Mouse (Mus musculus) spleen, adult 2 months (tissue): ENCODE data around the gene Psg20. TPM values are rescaled to one million over a fixed set of nuclear protein-coding genes. Genes with fewer than 3 reads are reported as not detected.
"Not testable (repeated sequence)": the region's sequence is repeated elsewhere in the genome, so short reads cannot be mapped to it uniquely, and the experiment has no call there.

ENCODE experiments used
- DNase-seq, 2 experiments: peaks; one replicate each; pipeline versions ENCODE4 v3.0.0 to v3.0.0-alpha.2; 2012 to 2021; ENCODE audit warnings: low spot score in 2 of 2, low read depth in 1 of 2
- H3K27ac ChIP-seq: fragments of 200-500 bp; 2 replicates; pipeline ENCODE4 v1.5.1; 2012; ENCODE audit warnings: low read length, inconsistent platforms; ENCODE audit not compliant: insufficient read depth
- H3K27me3 ChIP-seq: fragments of 200-500 bp; 2 replicates; pipeline ENCODE4 v1.6.1; 2012; ENCODE audit warnings: mild to moderate bottlenecking, moderate library complexity, low read length, inconsistent platforms; ENCODE audit not compliant: control insufficient read depth, insufficient read depth
- H3K36me3 ChIP-seq: fragments of 200-500 bp; 2 replicates; pipeline ENCODE4 v1.6.1; 2012; ENCODE audit warnings: mild to moderate bottlenecking, low read length, inconsistent platforms; ENCODE audit not compliant: control insufficient read depth, insufficient read depth
- H3K4me1 ChIP-seq: fragments of 200-500 bp; 2 replicates; pipeline ENCODE4 v1.6.1; 2011; ENCODE audit warnings: inconsistent platforms; ENCODE audit not compliant: control insufficient read depth, insufficient read depth, insufficient read length
- H3K4me3 ChIP-seq: fragments of 200-500 bp; 2 replicates; pipeline ENCODE4 v1.5.1; 2011; ENCODE audit warnings: mild to moderate bottlenecking, inconsistent platforms; ENCODE audit not compliant: insufficient read depth, insufficient read length; ENCODE audit errors: extremely low read depth
- CTCF ChIP-seq: fragments of 200-500 bp; IDR thresholded peaks from 2 replicates; pipeline ENCODE4 v1.5.1; 2011; ENCODE audit warnings: mild to moderate bottlenecking, inconsistent platforms; ENCODE audit not compliant: insufficient read depth, insufficient read length, insufficient replicate concordance; ENCODE audit errors: extremely low read depth
- POLR2A ChIP-seq: fragments of 200-500 bp; IDR thresholded peaks from 2 replicates; pipeline ENCODE4 v1.6.1; 2011; ENCODE audit warnings: low read depth, low read length, inconsistent platforms
- WGBS: fragments of 180-500 bp; shearing (Covaris S2); methylation state at CpG from one replicate; pipeline ENCODE4 v1.1.7; 2018; 5-methylcytosine and 5-hydroxymethylcytosine counted together
- polyA plus RNA-seq: library from polyadenylated mRNA; depleted of rRNA; stranded (reverse); fragments of >200 nt; gene quantifications from 2 replicates; pipeline ENCODE4 v1.2.3, GENCODE M21; 2012; rRNA removed

The Psg20 gene
- polyA plus RNA-seq, 1 experiment, result not detected

DNA sequence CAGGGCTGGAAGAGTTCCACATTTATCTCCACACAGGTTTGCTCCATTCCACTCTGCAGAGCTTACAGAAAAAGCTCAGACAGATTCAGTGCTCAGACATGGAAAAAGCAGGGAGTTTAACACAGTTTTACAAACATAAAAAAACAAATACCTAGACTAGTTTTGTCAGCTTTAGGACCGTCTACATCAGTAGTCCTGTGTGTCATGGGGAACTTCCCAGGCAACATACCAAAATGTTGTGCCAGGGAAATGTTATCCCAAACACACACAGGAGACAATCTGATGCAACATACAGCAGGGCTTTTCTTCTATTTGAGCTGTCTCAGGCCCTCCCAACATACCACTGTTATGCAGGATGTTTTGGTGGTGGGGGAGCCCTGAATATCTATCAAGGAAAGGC is 24.9 kb upstream of the Psg20 start:
- no peak overlapping the region for H3K27ac ChIP-seq
- no peak overlapping the region for H3K4me3 ChIP-seq
- WGBS, result 73% methylated on average over 1 of the region's 1 CpGs
- H3K36me3 ChIP-seq, result no peaks in the 10 kb centered on the region
- TF ChIP-seq POLR2A (no peak), CTCF (no peak)
- no peak for DNase-seq
- no peaks in the 10 kb centered on the region for H3K27me3 ChIP-seq
- no peaks in the 10 kb centered on the region for H3K4me1 ChIP-seq

DNA sequence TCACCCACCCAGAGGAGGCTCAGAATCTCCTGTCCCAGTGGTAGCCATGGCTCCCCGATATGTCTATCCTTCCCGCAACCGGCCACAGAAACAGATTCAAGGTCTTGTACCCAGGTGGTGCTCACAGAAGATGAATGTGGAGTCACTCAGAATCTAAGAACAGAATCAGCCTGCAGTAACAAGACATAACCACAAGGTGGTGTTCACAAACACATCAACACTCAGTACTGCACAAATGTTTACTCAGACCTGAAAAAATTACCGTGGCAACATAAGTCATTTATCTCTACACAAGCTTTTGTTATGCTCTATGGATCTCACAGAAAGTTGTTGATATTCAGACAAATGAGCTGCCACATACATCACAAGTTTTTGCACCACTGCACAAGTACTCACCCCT is 24.3 kb upstream of the Psg20 start:
- not testable (repeated sequence) for DNase-seq
- WGBS, result 66% methylated on average over 4 of the region's 4 CpGs

DNA sequence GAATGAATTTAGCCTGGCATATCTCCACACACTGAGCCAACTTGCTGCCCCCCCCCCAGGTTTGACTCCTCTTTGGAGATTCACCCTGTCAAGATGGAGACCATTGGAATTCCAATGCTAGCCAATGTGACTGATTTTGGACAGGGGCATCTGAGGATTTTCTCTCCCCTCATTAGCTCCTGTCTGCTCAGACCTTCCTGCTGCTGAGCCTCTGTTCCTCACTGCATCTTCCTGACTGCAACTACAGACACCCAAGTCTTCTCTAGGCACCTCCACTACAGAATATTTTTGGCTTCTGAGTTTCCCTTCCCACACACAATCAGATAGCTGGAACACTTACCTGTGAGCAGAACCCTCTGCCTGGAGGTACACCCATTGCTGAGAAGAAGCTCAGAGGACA is 399 bp downstream of the Psg20 start:
- Histone ChIP-seq H3K27me3 (no peaks in the 10 kb centered on the region), H3K27ac (no peak overlapping the region), H3K4me3 (no peak overlapping the region), H3K4me1 (no peaks in the 10 kb centered on the region), H3K36me3 (no peaks in the 10 kb centered on the region)
- TF ChIP-seq CTCF (no peak), POLR2A (no peak)
- DNase-seq, result no peak

More for the DNA sequence above, 24.3 kb upstream of the Psg20 start:
- not testable (repeated sequence) for H3K27ac ChIP-seq, H3K27me3 ChIP-seq, H3K4me1 ChIP-seq, H3K4me3 ChIP-seq, H3K36me3 ChIP-seq

DNA sequence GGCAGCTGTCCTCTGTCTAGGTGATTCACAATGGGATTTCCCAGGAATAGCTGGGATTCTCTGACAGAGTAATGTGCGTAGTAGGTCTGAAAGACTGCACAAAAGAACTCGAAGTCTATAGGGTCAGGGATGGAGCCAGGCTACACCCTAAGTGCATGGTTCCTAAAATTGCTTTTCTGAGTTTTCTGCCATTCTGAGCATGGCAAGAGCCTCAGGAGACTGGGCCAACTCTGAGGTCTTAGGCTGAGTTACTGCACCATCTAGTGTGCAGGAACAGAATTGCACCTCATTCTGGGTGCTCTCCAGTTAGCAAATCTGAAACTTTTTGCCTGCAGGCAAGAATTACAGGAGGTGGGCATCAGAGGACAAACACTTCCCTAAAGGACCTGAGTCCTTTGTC is 6.2 kb downstream of the Psg20 start:
- TF ChIP-seq CTCF, result no peak
- TF ChIP-seq POLR2A, result no peak
- Histone ChIP-seq H3K27ac (no peak overlapping the region), H3K4me3 (no peak overlapping the region), H3K36me3 (no peaks in the 10 kb centered on the region), H3K4me1 (no peaks in the 10 kb centered on the region), H3K27me3 (no peaks in the 10 kb centered on the region)
- WGBS, result 50% methylated on average over 2 of the region's 2 CpGs
- DNase-seq, result no peak

DNA sequence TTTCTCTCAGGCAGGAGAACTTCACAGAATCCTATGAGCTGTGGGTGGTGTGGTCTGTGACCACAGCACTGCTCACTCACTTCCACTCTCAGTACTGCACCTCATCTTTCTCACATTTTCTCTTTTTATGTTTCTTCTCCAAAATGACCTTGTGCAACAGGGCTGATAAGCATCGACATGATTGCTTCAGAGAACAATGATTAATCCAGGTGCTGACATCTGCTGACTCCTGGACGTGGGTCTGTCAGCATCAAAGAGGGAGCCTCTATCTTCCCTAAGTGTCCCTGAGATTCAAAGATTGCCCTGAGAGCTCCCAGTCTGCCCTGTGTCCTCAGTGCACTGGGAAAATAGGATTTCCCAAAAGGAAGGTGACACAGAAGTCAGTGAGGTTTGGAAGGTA is 29.4 kb downstream of the Psg20 start, which contains the start of gene Psg21:
Gene Psg21 (minus strand): TSS at position 101 of the 400 bp plus-strand sequence.
- not testable (repeated sequence) for H3K4me3 ChIP-seq, H3K4me1 ChIP-seq, H3K27ac ChIP-seq, H3K27me3 ChIP-seq, H3K36me3 ChIP-seq, DNase-seq
- 66% methylated on average over 2 of the region's 2 CpGs for WGBS

DNA sequence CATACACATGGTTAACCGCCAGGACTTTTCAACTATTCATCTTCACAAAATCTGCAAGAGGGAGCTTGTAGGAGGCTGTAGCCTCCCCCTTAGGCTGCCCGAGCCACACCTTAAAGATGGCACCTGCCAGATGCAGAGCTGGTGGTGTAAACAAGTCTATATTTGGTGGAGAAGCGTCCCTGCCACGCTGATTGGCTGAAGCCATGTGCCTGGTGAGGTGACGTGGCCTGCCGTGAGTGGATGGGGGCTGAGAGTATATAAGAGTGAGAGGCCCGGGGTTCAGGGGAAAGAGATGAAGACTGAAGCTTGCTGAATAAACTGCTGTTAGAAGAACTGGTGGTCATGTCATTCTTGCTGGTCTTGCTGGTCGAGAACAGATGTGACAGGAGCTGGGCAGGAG is 59.1 kb downstream of the Psg20 start:
- H3K4me3 ChIP-seq, H3K36me3 ChIP-seq, DNase-seq, H3K4me1 ChIP-seq, H3K27me3 ChIP-seq, H3K27ac ChIP-seq: not testable (repeated sequence)
- 79% methylated on average over 8 of the region's 8 CpGs for WGBS

Other genes starting within 250 kb of the Psg20 start
- gene Psg26, start 202.0 kb downstream of the Psg20 start, polyA plus RNA-seq, result not detected in 2 replicates
- gene Psg25, start 153.9 kb downstream of the Psg20 start, polyA plus RNA-seq, result not detected in 2 replicates
- not detected in 2 replicates for gene Psg27, start 118.9 kb downstream of the Psg20 start, polyA plus RNA-seq
- gene Psg23, start 69.7 kb downstream of the Psg20 start, polyA plus RNA-seq, result not detected in 2 replicates
- not detected in 2 replicates for gene Psg21, start 29.5 kb downstream of the Psg20 start, polyA plus RNA-seq
- not detected in 2 replicates for gene Psg22, start 31.9 kb upstream of the Psg20 start, polyA plus RNA-seq
- gene Psg19, start 112.3 kb upstream of the Psg20 start, polyA plus RNA-seq, result not detected in 2 replicates
- 0.05 TPM in 1 of 2 replicates, not detected in the other for gene Psg17, start 135.4 kb upstream of the Psg20 start, polyA plus RNA-seq
- gene Mill2, start 153.8 kb upstream of the Psg20 start, polyA plus RNA-seq, result 2.4 and 2.9 TPM in 2 replicates
- gene Pglyrp1, start 185.1 kb upstream of the Psg20 start, polyA plus RNA-seq, result 93.4 and 164 TPM in 2 replicates
- 13.0 and 25.5 TPM in 2 replicates for gene Ccdc61, start 224.2 kb upstream of the Psg20 start, polyA plus RNA-seq
- gene Nova2, start 239.7 kb upstream of the Psg20 start, polyA plus RNA-seq, result 0.68 and 0.90 TPM in 2 replicates